Mouse (Mus musculus) ovary, postnatal 10 days (tissue): ENCODE measurements at regions not wholly inside any gene's neighbourhood (a gene's known extent, or its start where the extent isn't known, plus 50 kb on each side); places are given as distances from the start of the nearest gene placed in this dataset.

Source experiments
- DNase-seq: peaks from one replicate; pipeline ENCODE4 v3.0.0; 2022; ENCODE audit warnings: low spot score

DNA sequence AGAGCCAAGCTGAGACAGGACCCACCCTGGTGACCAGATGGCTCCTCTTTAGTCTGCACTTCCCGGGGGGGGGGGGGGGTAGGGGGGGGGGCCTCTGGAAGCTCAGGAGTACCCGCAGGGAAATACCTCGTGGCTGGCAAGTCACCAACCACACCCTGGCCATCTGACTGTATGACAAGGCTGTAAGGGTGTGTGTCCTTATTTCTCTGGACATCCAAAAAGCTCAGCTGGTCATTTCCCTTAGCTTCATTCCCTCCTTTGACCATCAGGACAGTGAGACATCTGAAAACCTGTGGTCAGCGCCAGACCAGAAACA lies 329.9 kb upstream of the Jarid2 start:
- no peak for DNase-seq

DNA sequence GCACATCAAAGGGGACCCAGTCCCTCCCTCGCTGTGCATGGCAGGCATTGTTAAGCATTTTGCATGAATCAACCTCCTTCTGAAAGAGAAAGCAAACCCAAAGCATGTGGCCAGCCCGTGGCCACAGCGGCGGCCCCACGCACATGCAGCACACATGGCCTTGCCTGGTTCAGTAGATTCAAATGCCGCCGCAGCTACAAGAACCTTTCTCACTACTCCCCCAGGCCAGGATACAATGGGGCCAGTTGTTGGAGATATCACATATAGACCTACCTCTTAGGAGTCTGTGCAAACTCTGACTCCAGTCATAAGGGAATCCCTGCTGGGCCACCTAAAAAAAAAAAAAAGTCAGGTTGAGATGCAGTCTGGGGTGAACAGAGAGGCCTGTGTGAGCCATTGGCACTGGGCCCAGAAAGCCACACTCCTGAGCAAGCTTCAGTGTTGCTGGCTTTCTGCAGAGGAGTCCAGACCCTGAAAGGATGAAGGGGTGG lies 329.4 kb upstream of the Jarid2 start:
- no peak for DNase-seq

DNA sequence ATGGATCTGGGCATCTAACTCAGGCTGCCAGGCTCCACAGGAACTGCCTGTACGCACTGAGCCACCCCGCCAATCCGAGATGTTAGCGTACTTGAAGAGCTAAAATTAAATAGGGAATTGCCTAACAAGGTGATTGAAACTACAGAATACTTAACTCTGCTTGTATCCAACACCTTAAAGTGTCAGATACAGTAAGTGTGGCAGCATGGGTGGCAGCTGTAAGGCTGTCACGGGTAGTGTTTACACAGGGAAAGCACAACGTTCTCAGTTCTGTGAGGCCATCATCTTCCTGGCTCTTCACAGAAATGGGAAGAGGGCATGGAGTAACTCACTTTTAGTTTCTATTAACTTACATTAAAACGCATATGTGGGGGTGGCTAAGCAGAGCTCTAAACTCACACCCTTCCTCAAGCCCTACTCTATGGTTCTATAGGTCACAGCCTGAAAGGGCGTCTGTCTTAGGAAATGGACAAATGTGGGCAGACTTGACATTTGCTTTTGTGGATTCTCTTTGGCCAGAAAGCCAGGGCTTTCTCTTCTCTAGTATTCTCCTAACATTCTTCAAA lies 325.2 kb upstream of the Jarid2 start:
- no peak for DNase-seq

DNA sequence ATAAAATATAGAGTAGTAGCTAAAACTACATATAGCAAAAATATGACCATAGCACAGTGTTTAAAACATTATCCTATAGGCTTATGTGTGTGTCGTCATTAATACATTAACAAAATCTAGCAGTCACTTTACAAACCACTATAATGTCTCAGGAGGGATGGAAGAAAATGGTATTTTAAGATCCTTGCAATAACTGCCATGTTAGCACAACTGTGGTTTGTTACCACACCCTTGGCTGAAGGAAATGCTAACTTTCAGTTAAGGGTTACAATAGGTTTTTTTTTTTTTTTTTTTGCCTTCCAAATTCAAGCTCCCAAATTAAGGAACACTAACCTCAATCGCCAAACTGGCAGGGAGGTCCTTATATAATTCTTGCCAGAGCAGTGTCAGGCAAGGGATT lies 322.0 kb upstream of the Jarid2 start:
- DNase-seq = no peak

DNA sequence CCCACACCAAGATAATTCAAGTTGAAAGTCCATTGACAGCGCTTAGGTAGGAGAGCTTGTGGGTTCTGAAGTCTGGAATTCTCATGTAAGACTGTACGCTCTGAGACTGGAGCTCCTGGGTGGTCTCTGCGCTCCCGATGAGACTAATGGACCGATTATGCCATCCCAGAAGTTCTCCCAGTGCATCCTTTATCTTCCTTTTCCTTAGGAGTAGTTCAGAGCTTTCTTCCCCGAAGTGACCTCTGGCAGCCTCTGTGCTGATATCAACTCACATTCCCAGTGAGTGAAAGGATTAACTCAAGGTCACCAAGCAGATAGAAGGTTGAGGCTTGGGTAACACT lies 320.7 kb upstream of the Jarid2 start:
- no peak for DNase-seq

DNA sequence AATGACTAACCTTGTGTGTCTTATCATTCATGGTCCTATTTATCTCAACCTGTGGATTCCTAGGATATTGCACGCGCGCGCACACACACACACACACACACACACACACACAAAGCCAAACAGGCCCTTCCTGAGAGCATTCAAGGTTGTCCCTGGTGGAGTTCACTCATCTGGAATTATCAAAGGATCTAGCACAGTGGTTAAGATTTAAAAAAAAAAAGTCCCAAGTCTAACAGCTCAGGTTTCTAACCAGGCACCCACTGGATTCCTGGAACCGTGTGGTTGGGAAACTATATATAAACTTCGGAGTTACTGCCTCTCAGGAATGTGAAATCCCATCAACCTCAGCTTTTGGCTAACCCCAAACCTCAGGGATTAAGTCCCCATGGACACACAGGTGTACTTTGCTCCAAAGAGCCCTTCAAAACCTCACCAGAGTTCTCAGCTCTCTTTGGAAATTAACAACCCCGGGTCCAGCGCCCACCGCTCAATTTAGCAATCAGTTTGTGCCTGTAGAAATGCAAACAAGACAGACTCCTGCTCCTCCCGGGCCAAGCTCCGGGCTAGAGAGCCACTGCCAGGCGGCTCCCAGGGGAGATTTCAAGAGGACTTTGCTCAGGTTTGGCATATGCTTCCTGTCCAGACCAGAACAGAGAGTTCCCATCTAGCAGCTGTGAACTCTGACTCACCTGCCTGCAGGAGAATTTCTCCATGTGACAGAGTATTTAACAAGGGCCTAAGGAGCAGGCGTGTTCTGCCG lies 320.1 kb upstream of the Jarid2 start:
- no peak for DNase-seq

DNA sequence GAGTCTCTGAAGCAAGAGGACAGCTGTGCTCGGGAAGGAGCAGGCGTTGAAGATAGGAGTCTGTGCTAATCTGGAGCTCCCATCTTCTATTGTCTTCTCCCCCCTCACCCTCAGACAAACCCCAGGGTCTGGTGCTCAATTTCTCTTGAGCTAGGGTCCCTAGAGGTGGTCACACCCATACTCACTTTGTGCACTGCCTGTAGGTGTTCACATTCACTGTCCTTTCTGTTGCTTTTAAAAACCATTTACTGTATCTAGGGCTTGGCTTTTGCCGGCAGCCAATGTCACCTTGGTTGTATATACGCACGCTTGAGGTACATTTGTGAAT lies 319.6 kb upstream of the Jarid2 start:
- DNase-seq = no peak

DNA sequence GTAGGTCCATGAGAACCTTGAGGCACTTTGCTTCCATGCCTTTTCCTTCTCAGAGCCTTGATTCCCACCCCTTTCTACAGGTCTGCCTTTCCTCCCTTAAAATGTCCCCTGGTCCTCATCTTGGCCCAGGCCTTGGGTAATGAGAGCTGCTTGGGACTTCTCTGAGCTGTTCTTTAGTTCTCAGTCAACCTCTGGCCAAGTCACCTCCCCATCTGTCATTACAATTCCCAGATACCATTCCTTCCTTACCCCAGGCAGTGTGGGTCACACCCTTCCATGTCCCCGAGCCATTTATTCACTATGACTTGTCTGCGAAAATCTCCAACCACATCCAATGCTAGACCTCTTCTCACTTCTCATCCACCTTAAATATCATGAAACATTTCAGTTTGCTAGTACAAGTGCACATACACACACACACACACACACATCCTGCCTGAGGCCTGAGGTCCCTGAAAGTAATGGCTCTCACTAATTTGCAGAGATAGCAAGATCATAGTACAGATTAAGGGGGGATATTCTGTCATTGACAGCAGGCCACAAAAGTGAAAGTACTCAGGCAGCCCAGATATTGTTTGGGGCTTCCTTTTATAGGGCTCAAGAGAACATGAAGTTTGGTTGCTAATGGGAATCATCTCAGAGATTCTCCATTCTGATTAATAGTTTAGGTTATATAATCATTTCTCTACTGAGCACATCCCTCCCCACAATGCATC lies 317.3 kb upstream of the Jarid2 start:
- no peak for DNase-seq

DNA sequence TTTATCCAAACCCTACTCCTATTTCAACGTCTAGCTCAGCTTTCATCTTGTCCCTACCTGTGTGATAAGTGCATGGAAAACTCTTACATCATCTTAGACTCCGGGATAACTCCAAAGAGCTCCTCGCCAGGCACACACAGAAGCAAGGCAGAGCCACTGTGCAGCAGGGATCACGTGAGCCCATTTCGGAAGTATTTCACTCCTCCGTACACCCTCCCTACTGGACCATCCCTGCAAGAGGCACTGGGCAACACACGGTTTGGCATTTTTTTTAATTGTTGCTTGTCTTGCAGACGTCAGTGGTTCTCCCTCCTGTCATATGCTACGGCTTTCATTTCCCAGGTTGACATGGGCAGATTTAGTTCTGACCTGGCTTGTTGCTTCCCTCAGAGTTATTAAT lies 316.0 kb upstream of the Jarid2 start:
- DNase-seq = no peak

DNA sequence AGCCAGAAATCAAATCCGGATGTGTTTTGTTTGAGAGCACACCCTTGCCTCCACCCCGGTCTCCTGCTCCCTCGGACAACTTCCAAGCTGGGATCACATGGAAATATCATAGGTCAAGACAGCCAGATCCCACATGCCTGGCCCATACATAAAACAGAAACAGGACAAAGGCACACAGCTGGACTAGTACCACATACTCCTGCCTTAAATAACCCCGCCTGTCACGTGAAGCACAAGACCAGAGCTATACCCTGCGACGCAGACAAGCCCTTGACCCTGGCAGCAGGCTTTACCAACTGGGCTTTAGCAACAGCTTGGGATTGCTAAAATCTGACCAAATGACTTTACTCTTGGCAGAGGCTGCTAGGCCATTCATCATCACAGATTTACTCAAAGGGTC lies 313.3 kb upstream of the Jarid2 start:
- DNase-seq = no peak

DNA sequence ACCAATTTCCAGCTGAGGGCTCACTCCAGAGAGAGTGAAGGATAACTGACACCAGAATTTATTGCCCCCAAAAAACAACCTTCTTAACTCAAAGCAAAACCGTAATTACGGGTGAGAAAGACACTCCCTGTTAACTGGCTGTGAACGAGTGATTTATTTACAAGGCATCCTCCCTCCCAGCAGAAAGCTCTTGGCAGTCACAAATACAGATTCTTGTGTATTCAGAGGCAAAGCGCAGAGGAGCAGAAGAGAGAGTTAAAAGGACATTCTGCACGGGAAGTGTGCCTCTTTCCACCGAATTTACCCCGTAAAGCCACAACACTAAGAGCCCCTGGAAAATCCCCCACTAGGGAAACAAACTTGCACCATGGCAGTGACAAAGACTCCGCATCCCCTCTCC lies 312.3 kb upstream of the Jarid2 start:
- no peak for DNase-seq

DNA sequence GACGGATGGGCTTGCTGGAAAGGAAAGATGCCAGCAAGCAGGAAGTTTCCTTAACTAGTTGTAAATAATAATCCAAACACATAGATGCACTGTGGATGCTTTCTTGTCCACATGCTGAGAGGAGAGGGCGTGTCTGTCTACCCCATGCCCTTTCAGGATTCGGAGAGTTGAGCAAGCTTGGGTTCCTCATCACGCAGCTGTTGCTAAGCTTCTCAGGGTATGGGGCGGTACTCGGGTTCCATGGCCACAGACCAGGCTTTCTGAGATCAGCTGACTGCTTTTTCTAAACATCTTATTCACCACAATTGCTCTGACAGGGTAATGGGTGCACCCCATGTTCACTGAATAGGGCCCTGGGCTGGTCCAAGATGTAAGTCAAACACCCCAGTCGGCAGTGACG lies 310.2 kb upstream of the Jarid2 start:
- no peak for DNase-seq

DNA sequence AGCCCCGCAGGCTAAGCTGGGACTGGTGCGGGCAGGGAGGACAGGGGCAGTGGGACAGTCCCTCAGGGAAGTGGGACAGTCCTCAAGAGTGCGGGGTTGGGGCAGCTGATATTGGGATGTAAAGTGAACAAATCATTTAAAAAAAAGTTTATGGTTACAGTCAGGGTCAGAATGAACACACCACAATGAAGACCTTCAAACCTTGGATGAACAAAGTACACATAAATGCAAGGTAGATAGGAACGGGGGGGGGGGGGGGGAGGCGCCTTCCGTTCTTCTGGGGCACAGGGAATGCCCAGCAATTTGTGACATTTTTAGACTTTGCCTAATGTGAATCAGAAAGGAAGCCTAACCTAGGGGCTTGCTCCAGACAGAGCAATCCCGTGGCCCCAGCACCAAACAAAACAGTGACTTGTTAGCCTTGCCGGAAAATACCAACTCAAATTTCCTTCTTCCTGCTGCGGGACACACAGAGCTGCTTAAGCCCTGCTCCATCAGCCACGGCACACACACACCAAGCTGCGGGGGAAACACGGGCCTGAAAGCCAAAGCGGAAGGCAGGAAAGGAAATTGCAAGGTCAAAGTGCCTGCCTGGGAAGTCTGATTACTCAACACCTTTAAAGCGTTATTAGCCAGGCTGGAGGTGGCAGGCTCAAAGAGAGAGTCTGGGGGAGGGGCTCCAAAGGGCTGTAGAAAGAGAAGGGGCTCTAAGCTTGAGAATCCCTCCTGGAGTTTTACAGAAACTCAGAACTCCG lies 309.6 kb upstream of the Jarid2 start:
- no peak for DNase-seq

DNA sequence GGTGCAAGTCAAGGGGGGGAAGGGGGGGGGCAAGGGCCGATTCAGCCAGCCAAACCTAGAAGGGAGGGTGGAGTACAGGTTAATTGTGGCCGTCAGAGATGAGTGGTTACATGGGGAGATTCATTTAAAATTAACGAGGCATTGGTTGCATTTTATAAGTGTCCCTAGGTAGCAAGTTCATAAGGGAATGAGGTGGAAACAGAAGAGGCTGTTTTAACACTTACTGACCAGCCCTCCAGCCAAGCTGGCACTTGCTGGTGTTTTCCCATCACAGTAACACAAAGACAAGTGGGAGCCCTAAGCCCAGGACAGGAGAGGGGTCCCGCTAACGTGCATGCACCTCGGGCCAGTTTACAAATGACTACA lies 309.1 kb upstream of the Jarid2 start:
- DNase-seq = no peak

DNA sequence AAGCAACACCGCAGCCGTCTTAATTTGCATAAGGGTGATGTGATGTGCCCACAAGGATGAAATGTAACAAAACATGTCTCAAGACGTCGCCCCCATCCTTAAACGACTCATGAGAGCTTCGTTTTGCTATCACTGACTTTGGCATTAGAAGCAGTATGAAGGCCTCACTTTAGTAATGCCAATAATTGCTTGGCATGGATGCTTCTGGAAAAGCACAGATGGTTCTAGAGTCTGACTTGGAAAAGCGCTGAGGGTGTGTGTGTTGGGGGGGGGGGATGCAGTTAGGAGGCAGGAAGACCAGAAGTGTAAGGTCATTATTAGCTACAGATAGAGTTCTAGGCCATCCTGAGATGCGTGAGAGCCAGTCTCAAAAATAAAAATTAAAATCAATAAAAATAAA lies 308.3 kb upstream of the Jarid2 start:
- no peak for DNase-seq

DNA sequence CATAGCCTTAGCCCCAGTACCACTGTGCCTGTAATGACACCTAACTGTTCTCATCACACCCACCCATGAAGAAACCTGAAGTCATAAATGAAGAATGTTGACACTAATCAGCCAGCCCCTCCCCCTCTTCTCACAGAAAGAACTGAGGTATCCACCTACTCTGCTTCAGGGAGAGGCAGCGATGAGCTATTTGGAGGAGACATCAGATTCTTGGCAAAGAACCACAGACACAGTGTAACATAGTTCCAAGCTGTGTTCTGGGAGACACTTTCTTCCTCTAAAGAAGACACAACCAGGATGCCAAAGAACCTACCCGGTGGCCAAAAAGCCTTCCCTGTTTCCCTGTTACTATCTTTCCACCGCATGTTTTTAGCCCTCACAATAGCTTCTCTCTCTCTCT lies 307.8 kb upstream of the Jarid2 start:
- DNase-seq = no peak

DNA sequence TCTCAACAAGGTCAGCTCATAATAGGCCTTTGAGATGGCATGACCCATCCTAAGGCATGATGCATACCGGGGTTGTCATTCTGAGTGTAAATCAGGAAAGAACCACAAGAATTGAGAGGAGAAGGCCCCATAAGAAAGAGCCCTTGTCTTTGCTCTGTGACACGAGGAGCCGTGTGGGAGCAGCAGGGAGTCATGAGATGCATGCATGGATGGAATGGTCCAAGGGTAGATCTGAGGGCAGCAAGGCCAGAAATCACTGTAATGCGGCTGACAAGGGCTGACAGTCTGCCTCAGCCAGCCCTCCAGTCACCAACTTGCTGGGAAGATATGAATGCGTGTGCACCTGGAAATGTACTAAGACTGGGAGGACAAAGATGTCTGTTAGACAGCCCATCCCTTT lies 307.4 kb upstream of the Jarid2 start:
- no peak for DNase-seq

DNA sequence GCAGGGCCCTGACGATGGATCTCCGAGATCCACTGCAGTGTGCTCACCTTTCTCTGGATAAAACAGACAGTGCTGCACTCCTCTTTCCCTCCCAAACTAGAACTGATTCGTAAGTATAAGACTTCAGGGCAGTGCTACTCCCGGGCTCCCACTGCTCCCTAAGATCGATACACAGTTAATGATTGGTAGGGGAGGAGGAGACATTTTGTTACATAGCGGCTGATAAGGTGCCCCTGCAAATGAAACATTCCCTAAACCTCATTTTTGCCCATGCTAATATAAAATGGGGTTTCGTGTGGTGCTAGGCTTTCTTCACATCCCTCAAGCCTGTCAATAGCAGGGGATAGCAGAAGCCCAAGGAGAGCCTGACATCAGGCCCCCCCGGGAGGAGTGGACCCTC lies 298.8 kb upstream of the Jarid2 start:
- no peak for DNase-seq

DNA sequence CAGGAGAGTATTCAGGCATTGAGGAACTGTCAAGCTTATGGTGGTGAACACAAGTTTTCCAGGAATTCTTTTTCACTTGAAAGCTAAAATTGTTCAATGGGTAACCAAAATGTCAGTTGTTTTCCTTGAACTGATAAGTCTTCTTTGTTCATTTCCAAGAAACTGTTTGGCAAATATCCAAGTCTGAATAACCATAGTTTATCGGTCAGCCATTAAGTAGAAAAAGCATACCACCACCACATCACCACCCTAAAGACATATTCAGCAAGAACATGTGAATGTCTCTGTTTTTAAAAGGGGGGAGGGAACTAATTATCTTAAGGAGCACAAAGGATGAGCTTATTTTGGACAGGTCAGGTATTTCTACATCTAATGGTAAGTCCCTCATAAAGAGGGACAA lies 291.6 kb upstream of the Jarid2 start:
- DNase-seq = no peak

DNA sequence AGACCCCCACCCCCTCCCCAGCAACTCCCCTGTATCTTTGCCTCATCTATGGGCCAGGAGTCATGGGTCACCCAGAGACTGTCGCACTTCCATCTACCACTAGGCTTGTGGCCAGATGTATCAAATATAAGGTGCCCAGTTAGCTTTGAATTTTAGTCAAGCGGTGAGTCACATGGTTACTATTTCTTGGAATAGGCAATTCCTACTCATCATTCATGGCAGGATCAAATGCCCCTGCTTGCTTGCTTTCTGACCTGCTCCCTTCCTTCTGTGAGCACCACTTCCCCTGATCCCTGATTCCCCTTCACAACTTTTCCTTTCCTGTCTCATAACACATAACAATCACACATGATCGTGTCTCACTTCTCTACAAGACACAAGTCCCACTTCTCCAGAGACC lies 288.2 kb upstream of the Jarid2 start:
- DNase-seq = no peak

DNA sequence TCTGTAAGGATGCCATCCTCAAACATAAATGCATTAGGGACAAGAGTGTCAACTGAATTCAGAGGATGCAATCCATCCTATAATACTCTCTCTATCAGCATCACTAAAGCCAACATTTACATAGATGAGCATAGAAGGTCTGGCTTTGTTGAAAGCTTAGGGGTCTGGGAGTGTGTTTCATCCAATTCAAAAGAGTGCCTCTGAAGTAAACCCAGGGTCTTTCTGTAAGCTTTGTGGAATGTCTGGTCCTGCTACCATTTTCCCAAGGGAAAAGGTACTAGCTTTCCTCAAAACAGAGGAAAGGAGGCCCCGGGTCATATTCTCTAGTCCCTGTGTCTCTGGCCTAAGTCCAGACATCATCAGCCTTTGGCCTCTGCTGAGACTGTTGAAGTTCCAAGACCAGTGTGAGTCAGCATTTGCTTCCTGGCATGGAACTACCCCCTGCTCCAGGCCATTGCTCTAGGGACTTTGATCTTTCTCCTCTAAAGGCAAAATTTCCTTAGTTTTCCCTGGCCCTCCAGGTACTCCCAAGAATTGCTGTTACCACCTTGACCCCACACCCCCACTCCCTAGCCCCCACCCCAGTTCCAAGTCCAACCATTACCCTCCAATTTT lies 280.0 kb upstream of the Jarid2 start:
- DNase-seq = no peak

DNA sequence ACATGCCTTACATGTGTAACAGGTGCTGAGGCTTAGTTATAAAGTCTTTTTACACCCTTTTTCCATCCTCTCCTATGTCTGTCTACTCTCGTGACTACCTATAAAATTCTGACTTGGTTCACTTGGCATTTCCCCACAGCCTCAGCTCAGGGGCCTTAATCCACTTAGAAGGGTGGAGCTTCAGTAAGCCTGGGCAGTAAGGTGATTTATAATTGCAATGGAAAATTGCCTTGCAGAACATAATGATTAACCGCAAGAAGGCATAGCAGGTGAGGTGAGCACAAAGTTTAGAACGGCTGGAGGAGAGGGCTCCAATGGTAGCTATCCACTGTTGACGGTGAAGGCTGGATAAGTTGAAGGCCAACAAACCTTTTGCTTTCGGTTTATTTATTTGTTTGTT lies 278.1 kb upstream of the Jarid2 start:
- DNase-seq = no peak

DNA sequence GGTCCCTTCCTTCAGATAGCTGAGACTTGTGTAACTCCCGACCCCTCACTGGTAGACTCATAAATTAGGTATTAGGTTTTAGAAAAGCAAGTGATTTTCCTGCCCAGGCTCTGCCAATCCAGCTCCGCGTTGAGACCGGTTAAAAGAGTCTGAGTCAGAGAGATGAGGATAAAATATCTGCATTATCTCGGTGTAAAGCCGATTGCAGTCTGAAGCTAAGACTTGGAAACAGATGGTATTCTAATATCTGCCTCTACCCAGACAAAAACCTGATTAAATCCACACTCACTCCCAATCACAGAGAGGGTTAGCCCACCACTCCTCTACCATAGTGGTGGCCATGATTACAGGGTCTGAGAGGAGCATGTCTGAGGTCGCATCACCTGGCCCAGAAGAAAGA lies 276.1 kb upstream of the Jarid2 start:
- no peak for DNase-seq
